ENCODE assay signal across 9 mouse cellular contexts in the genomic region with DNA sequence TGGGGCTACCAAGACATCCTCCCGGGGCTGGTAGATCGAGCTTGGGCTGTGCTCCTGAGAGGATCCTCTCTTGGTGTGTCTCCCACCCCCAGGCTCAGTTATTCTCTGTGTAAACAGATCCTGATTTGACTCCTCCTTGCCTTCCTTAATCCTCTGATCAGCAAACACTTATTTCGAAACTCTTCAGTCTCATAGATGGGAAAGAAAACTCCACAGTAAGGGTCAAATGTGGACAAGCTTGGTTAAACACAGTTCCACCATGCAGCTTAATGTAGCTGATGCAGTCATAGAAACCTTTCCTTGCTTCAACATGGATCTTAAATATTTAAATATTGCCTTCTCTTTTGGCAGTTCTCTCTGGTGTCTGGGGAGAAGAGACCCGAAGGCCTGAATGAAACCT.
DNase-seq lines count a peak whose midpoint lies in the region; ATAC-seq and TF ChIP-seq lines count a peak whose summit lies in the region.
"Had no signal": no experiment of that assay in that cellular context is flagged by ENCODE, and none has a peak within 500 bp of the region (broad histone marks: within the 10 kb centered on the region; RNA-seq: fewer than 3 reads in every experiment).

No protein-coding gene starts in this region.

- no peak for ATAC-seq in kidney, embryonic 15.5 days (replicated peaks; ENCODE audit: low FRiP score)
- no peak for ATAC-seq in embryonic facial prominence, embryonic 13.5 days (ENCODE audit: insufficient number of reproducible peaks, insufficient read depth, low FRiP score, low TSS enrichment, low read depth)
- no peak for ATAC-seq in hindbrain, postnatal 0 days
- no peak for ATAC-seq in neural tube, embryonic 12.5 days (ENCODE audit: low FRiP score, low read depth)

- 23% methylated on average over 4 of the region's 4 CpGs for whole genome bisulfite sequencing in kidney, embryonic 15.5 days
- WGBS in embryonic facial prominence, embryonic 13.5 days, result 24% methylated on average over 4 of the region's 4 CpGs
- 26% methylated on average over 4 of the region's 4 CpGs for WGBS in hindbrain, postnatal 0 days
- WGBS in neural tube, embryonic 12.5 days, result 20% methylated on average over 4 of the region's 4 CpGs

- H3K27ac ChIP-seq in kidney, embryonic 15.5 days, result peak overlapping the region; percentile 68
- peak overlapping the region; percentile 69 for H3K27ac ChIP-seq in embryonic facial prominence, embryonic 13.5 days
- H3K27ac ChIP-seq in hindbrain, postnatal 0 days, result peak overlapping the region; percentile 69
- peak overlapping the region; percentile 59 for H3K27ac ChIP-seq in neural tube, embryonic 12.5 days
- H3K27ac ChIP-seq: liver, embryonic 14.5 days had no signal

- no peak overlapping the region for H3K9ac ChIP-seq in kidney, embryonic 15.5 days
- no peak overlapping the region for H3K9ac ChIP-seq in embryonic facial prominence, embryonic 13.5 days
- no peak overlapping the region for H3K9ac ChIP-seq in hindbrain, postnatal 0 days (replicated peaks; ENCODE audit: low read length)
- no peak overlapping the region for H3K9ac ChIP-seq in neural tube, embryonic 12.5 days
- H3K9ac ChIP-seq: liver, embryonic 14.5 days had no signal

- no peak for DNase-seq in kidney, postnatal 25 days
- peak; percentile 6 for DNase-seq in hindbrain, postnatal 0 days (ENCODE audit: low spot score)
- DNase-seq in adrenal gland, postnatal 36 days, result no peak
- no peak for DNase-seq in thymus, adult 18-20 months
- DNase-seq in thymus, postnatal 4 days, result no peak

- H3K27me3 ChIP-seq in kidney, embryonic 15.5 days, result no peaks in the 10 kb centered on the region
- peaks cover 32% of the 10 kb centered on the region for H3K27me3 ChIP-seq in embryonic facial prominence, embryonic 13.5 days
- no peaks in the 10 kb centered on the region for H3K27me3 ChIP-seq in hindbrain, postnatal 0 days (ENCODE audit: insufficient read depth, low read length)
- no peaks in the 10 kb centered on the region for H3K27me3 ChIP-seq in neural tube, embryonic 12.5 days (replicated peaks)

- no peak overlapping the region for H3K4me2 ChIP-seq in kidney, embryonic 15.5 days
- H3K4me2 ChIP-seq in embryonic facial prominence, embryonic 13.5 days, result no peak overlapping the region
- no peak overlapping the region for H3K4me2 ChIP-seq in hindbrain, postnatal 0 days (ENCODE audit: low read depth, low read length)
- H3K4me2 ChIP-seq in neural tube, embryonic 12.5 days (replicated peaks), result 0 out of 2 replicates have a peak overlapping the region, but pooled peaks have one; percentile 28

- no peaks in the 10 kb centered on the region for H3K36me3 ChIP-seq in kidney, embryonic 15.5 days
- H3K36me3 ChIP-seq in embryonic facial prominence, embryonic 13.5 days, result no peaks in the 10 kb centered on the region
- no peaks in the 10 kb centered on the region for H3K36me3 ChIP-seq in hindbrain, postnatal 0 days (ENCODE audit: insufficient read depth, low read length)
- no peaks in the 10 kb centered on the region for H3K36me3 ChIP-seq in neural tube, embryonic 12.5 days

- H3K4me3 ChIP-seq in kidney, embryonic 15.5 days (replicated peaks), result no peak overlapping the region
- H3K4me3 ChIP-seq in embryonic facial prominence, embryonic 13.5 days, result no peak overlapping the region
- no peak overlapping the region for H3K4me3 ChIP-seq in hindbrain, postnatal 0 days (ENCODE audit: low read length)
- H3K4me3 ChIP-seq in neural tube, embryonic 12.5 days, result no peak overlapping the region

- H3K4me1 ChIP-seq in kidney, embryonic 15.5 days, result peaks cover 40% of the 10 kb centered on the region
- H3K4me1 ChIP-seq in embryonic facial prominence, embryonic 13.5 days, result peaks cover 22% of the 10 kb centered on the region
- H3K4me1 ChIP-seq in hindbrain, postnatal 0 days (ENCODE audit: insufficient read depth, low read length), result peaks cover 14% of the 10 kb centered on the region; the same call in 1 of the 2 replicates
- H3K4me1 ChIP-seq in neural tube, embryonic 12.5 days, result peaks cover 32% of the 10 kb centered on the region

- no peak for TF ChIP-seq CTCF in hindbrain, postnatal 0 days (IDR thresholded peaks at IDR 0.05; ENCODE audit: low read depth)

- H3K9me3 ChIP-seq in kidney, embryonic 15.5 days (replicated peaks), result no peaks in the 10 kb centered on the region
- H3K9me3 ChIP-seq in embryonic facial prominence, embryonic 13.5 days, result no peaks in the 10 kb centered on the region
- no peaks in the 10 kb centered on the region for H3K9me3 ChIP-seq in hindbrain, postnatal 0 days (ENCODE audit: low read length)
- no peaks in the 10 kb centered on the region for H3K9me3 ChIP-seq in neural tube, embryonic 12.5 days
